Mouse (Mus musculus): ENCODE results near the gene Selenoo. TPM values are rescaled to one million over a fixed set of nuclear protein-coding genes. Genes with fewer than 3 reads are reported as not detected.

Selenoo gene
- polyA plus RNA-seq, 1 experiment from 2014 or later = 10.4 TPM

DNA sequence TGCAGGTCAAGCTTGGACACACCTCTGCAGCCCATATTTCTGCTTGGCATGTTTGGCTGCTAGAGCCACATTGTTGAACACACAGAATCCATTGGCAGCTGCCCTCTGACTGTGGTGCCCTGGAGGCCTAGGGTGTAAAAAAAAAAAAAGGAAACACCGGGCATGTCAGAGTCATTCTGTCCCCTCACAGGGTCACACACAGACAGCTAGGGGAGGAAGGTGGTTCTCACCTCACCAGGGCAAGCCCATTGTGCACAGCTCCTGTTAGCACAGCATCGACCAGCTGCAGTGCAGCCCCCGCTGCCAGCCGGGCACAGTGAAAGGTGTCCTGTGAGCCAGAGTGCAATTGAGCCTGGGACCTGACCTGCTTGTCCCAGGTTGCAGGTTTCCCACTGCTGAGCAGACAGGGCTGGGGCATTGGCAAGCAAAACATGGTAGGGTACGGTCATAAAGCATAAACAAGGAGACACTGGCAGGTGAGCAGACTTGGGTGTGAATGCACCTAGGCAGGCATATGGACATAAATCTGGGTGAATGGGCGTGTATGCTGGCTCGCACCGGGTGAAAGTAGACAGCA lies 38.6 kb downstream of the Selenoo start:
- peak overlapping the region; percentile 81 for H3K4me2 ChIP-seq (replicated peaks; ENCODE audit: low read depth)
- WGBS = 58% methylated on average over 8 of the region's 8 CpGs
- no peak for ATAC-seq
- 0 out of 2 replicates have a peak overlapping the region, but pooled peaks have one; percentile 65 for H3K9ac ChIP-seq (ENCODE audit: low read depth, low read length)
- H3K36me3 ChIP-seq (ENCODE audit: control insufficient read depth, insufficient read depth) = peaks cover 4% of the 10 kb centered on the region; the same call in 1 of the 2 replicates
- H3K27me3 ChIP-seq (replicated peaks; ENCODE audit: control insufficient read depth, insufficient read depth, low read length) = no peaks in the 10 kb centered on the region
- H3K27ac ChIP-seq (ENCODE audit: low read depth, low read length) = no peak overlapping the region
- no peaks in the 10 kb centered on the region for H3K9me3 ChIP-seq (ENCODE audit: control insufficient read depth)
- H3K4me1 ChIP-seq (replicated peaks; ENCODE audit: control insufficient read depth, insufficient read depth, low read length) = peaks cover 4% of the 10 kb centered on the region; the same call in 1 of the 2 replicates
- no peak for TF ChIP-seq CTCF (IDR thresholded peaks at IDR 0.05; ENCODE audit: low read depth)
- peak overlapping the region; percentile 71; the same call in 1 of the 2 replicates for H3K4me3 ChIP-seq (ENCODE audit: low read depth, low read length)

DNA sequence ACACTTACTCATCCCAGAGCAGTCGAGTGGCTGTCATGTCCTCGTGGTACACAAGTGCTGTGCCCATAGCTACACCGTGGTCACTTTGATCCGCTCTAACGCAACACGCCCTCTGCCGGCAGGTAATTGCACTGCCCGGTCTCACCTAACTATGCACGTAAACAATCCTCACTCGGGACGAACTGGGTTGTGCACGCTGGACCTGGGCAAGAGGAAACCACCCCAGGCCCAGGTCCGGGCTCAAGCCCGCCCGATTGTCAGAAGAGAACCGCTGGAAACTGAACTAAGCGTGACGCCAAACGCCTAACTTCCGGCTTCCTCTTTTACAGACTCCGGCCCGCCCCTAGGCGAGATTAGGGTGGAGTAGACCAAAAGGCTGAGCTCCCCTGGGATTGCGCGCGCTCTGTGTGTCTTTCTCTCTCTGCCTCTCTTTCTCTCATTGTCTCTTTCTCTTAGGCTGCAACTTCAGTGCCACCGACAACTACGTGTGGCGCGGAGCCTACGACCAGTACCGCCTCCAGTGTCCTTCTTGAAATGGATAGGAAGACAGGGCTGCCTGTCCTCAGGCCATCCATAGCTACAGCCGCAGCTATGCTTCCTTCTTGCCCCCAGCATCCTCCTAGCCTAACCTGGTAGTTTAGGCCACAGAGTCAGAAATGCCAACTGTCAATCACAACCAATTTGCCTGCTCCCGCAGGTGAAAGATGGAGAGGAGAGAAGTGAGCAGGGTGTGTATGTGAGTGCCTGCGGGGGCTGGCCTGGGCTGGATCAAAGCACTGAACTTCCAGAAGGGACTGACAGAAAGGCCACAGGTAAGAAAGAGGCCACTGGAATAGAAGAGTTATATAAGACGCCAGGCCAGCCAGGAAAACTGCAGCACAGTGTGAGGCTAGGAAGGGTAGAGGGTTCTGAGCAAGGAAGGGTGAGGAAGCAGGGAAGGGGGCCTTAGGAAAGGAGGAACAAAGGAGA lies 39.8 kb downstream of the Selenoo start, which contains the start of gene Hdac10:
Hdac10 (minus strand) TSS at position 319 of the 969 bp plus-strand sequence.
- peak; percentile 85 for ATAC-seq
- peak; percentile 94 for TF ChIP-seq CTCF (IDR thresholded peaks at IDR 0.05; ENCODE audit: low read depth)
- WGBS = 3% methylated on average over 36 of the region's 36 CpGs
- H3K4me3 ChIP-seq (ENCODE audit: low read depth, low read length) = peak within 1 kb of the TSS; percentile 71
- no peaks in the 10 kb centered on the region for H3K27me3 ChIP-seq (replicated peaks; ENCODE audit: control insufficient read depth, insufficient read depth, low read length)
- H3K4me1 ChIP-seq (replicated peaks; ENCODE audit: control insufficient read depth, insufficient read depth, low read length) = peaks cover 4% of the 10 kb centered on the region; the same call in 1 of the 2 replicates
- H3K9ac ChIP-seq (ENCODE audit: low read depth, low read length) = peak within 1 kb of the TSS; percentile 65
- H3K4me2 ChIP-seq (replicated peaks; ENCODE audit: low read depth) = peak within 1 kb of the TSS; percentile 81
- H3K36me3 ChIP-seq (ENCODE audit: control insufficient read depth, insufficient read depth) = peaks cover 4% of the 10 kb centered on the region; the same call in 1 of the 2 replicates
- H3K9me3 ChIP-seq (ENCODE audit: control insufficient read depth) = no peaks in the 10 kb centered on the region
- H3K27ac ChIP-seq (ENCODE audit: low read depth, low read length) = peak within 1 kb of the TSS; percentile 82

DNA sequence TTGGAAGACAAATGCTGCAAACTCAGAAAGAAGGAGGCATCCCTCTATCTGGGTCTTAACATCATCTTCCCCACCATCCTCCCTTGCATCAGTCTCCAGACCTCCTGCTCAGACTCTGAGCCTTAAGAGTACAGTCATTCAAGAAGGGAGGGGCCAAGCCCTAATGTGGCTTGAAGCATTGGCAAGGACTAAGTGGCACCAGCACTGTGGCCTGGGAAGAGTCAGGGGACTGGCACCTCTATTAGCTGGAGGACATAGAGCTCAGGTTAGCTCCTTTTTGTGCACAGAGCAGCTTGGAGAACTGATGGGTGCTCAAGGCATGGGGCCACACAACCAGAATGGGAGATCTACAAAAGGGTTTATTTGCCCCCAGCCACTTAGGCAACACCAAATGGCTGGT lies 41.4 kb downstream of the Selenoo start:
- Histone ChIP-seq H3K27ac (ENCODE audit: low read depth, low read length) (no peak overlapping the region), H3K4me2 (replicated peaks; ENCODE audit: low read depth) (no peak overlapping the region), H3K9me3 (ENCODE audit: control insufficient read depth) (no peaks in the 10 kb centered on the region), H3K4me1 (replicated peaks; ENCODE audit: control insufficient read depth, insufficient read depth, low read length) (peaks cover 4% of the 10 kb centered on the region; the same call in 1 of the 2 replicates), H3K36me3 (ENCODE audit: control insufficient read depth, insufficient read depth) (peaks cover 4% of the 10 kb centered on the region; the same call in 1 of the 2 replicates), H3K27me3 (replicated peaks; ENCODE audit: control insufficient read depth, insufficient read depth, low read length) (no peaks in the 10 kb centered on the region), H3K4me3 (ENCODE audit: low read depth, low read length) (no peak overlapping the region), H3K9ac (ENCODE audit: low read depth, low read length) (no peak overlapping the region)
- TF ChIP-seq CTCF (IDR thresholded peaks at IDR 0.05; ENCODE audit: low read depth) = no peak
- ATAC-seq = no peak

DNA sequence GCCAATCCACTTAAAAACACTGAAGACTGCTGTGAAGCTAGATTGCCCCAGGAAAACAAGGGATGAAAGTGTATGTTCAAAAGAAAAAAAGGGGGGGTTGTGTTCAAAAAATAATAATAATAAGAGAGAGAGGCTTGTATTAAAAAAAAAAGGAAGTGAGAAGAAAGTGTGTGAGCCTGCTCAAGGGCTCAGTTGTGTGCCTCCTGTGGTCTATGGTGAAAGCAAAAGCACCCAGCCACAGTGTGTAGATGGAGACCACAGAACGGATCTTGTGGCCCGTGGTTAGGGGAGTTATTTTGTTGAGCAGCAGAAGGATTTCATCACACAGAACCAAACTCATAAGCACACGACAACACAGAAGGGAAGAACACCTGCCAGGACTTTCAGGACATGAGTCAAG lies 42.4 kb downstream of the Selenoo start:
- Histone ChIP-seq H3K4me1 (replicated peaks; ENCODE audit: control insufficient read depth, insufficient read depth, low read length) (peaks cover 4% of the 10 kb centered on the region; the same call in 1 of the 2 replicates), H3K4me2 (replicated peaks; ENCODE audit: low read depth) (no peak overlapping the region), H3K9ac (ENCODE audit: low read depth, low read length) (no peak overlapping the region), H3K4me3 (ENCODE audit: low read depth, low read length) (no peak overlapping the region), H3K27ac (ENCODE audit: low read depth, low read length) (no peak overlapping the region), H3K27me3 (replicated peaks; ENCODE audit: control insufficient read depth, insufficient read depth, low read length) (no peaks in the 10 kb centered on the region), H3K9me3 (ENCODE audit: control insufficient read depth) (no peaks in the 10 kb centered on the region), H3K36me3 (ENCODE audit: control insufficient read depth, insufficient read depth) (no peaks in the 10 kb centered on the region; the same call in 1 of the 2 replicates)
- ATAC-seq = no peak
- 82% methylated on average over 3 of the region's 3 CpGs for WGBS
- TF ChIP-seq CTCF (IDR thresholded peaks at IDR 0.05; ENCODE audit: low read depth) = no peak

DNA sequence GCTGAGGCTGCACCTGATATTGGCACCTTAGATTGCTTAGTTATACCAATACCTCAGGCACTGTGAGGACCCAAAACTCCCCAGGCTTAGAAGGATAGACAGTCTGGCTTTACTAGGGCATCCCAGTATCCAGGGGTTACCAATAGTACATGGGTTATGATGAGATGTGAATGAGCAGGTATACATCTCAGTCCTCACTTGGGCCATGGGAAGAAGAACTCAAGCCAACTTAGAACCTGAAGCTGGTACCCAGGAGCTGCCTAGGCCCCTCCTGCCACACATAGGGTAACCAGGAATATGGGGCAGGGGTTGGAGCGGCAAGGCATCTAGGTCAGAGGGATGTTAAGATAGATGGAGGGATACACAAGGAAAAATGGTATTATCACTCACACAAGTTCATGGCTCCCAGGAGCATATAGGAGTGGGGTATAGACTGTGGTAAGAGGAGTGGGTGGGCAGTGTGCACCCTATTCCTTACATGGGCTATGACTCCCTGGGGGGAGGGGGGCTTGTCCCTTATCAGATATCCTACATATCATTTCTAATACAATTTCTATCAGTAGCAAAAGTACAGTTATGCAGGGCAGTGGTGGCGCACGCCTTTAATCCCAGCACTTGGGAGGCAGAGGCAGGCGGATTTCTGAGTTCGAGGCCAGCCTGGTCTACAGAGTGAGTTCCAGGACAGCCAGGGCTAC lies 47.7 kb downstream of the Selenoo start:
- H3K27ac ChIP-seq (ENCODE audit: low read depth, low read length) = no peak overlapping the region
- no peak overlapping the region for H3K4me3 ChIP-seq (ENCODE audit: low read depth, low read length)
- H3K36me3 ChIP-seq (ENCODE audit: control insufficient read depth, insufficient read depth) = no peaks in the 10 kb centered on the region; the same call in 1 of the 2 replicates
- TF ChIP-seq CTCF (IDR thresholded peaks at IDR 0.05; ENCODE audit: low read depth) = no peak
- WGBS = 99% methylated on average over 4 of the region's 5 CpGs
- H3K4me2 ChIP-seq (replicated peaks; ENCODE audit: low read depth) = no peak overlapping the region
- no peak overlapping the region for H3K9ac ChIP-seq (ENCODE audit: low read depth, low read length)
- H3K27me3 ChIP-seq (replicated peaks; ENCODE audit: control insufficient read depth, insufficient read depth, low read length) = peaks cover 31% of the 10 kb centered on the region
- H3K9me3 ChIP-seq (ENCODE audit: control insufficient read depth) = no peaks in the 10 kb centered on the region
- ATAC-seq = no peak
- H3K4me1 ChIP-seq (replicated peaks; ENCODE audit: control insufficient read depth, insufficient read depth, low read length) = no peaks in the 10 kb centered on the region

Data from intestine, postnatal 0 days (tissue).